Mouse (Mus musculus) neural tube, embryonic 15.5 days (tissue): ENCODE data around the gene Prickle1. TPM values are rescaled to one million over a fixed set of nuclear protein-coding genes. Genes with fewer than 3 reads are reported as not detected.

ENCODE experiments used
- ATAC-seq: fragments of 200-750 bp; cut with Nextera tagmentation; 2 replicates; pipeline ENCODE4 v1.8.0; 2017; ENCODE audit warnings: mild to moderate bottlenecking, moderate TSS enrichment, moderate library complexity; ENCODE audit not compliant: low FRiP score
- H3K27ac ChIP-seq: fragments of 300-500 bp; sonication (generic); replicated peaks from 2 replicates; pipeline ENCODE4 v1.5.1; 2015; ENCODE audit warnings: mild to moderate bottlenecking, inconsistent platforms
- H3K27me3 ChIP-seq: fragments of 300-500 bp; sonication (generic); replicated peaks from 2 replicates; pipeline ENCODE4 v1.6.1; 2015; ENCODE audit warnings: inconsistent platforms
- H3K36me3 ChIP-seq: fragments of 300-500 bp; sonication (generic); 2 replicates; pipeline ENCODE4 v1.6.1; 2015; ENCODE audit warnings: inconsistent platforms
- H3K4me1 ChIP-seq: fragments of 300-500 bp; sonication (generic); 2 replicates; pipeline ENCODE4 v1.6.1; 2015; ENCODE audit warnings: inconsistent platforms
- H3K4me2 ChIP-seq: fragments of 300-500 bp; sonication (generic); 2 replicates; pipeline ENCODE4 v1.6.1; 2015; ENCODE audit warnings: inconsistent platforms, mild to moderate bottlenecking, moderate library complexity
- H3K4me3 ChIP-seq: fragments of 300-500 bp; sonication (generic); replicated peaks from 2 replicates; pipeline ENCODE4 v1.5.1; 2015; ENCODE audit warnings: mild to moderate bottlenecking, inconsistent platforms
- H3K9ac ChIP-seq: fragments of 300-500 bp; sonication (generic); replicated peaks from 2 replicates; pipeline ENCODE4 v1.6.1; 2015; ENCODE audit warnings: mild to moderate bottlenecking, inconsistent platforms
- H3K9me3 ChIP-seq: fragments of 300-500 bp; sonication (generic); replicated peaks from 2 replicates; pipeline ENCODE4 v1.6.1; 2016; ENCODE audit warnings: inconsistent platforms
- WGBS: fragments of 180-500 bp; shearing (Covaris S2); methylation state at CpG from one replicate; pipeline ENCODE4 v1.1.7; 2015; ENCODE audit warnings: mixed read lengths; 5-methylcytosine and 5-hydroxymethylcytosine counted together
- polyA plus RNA-seq: library from polyadenylated mRNA; unstranded; fragments of >200 nt; fragmentation: Nextera tagmentation; extraction: Ambion mirVana; gene quantifications from 2 replicates; pipeline ENCODE4 v1.2.1, GENCODE M21; 2015

The Prickle1 gene
- polyA plus RNA-seq, 1 experiment from 2014 or later: 22.8 TPM

- Histone ChIP-seq H3K36me3 (no peaks in the 10 kb centered on the region), H3K9me3 (no peaks in the 10 kb centered on the region), H3K4me2 (peak overlapping the region; percentile 96), H3K27ac (peak overlapping the region; percentile 72), H3K9ac (peak overlapping the region; percentile 53), H3K27me3 (peaks cover 7% of the 10 kb centered on the region), H3K4me3 (peak overlapping the region; percentile 81), H3K4me1 (peaks cover 54% of the 10 kb centered on the region)
- WGBS: 3% methylated on average over 23 of the region's 23 CpGs
- no peak for ATAC-seq
Observed at GRCm38 (mm10) chr15:93518143-93518902, 77.4 kb downstream of the Prickle1 start.

GRCm38 (mm10) chr15:93517022-93517565, 78.6 kb downstream of the Prickle1 start:
- H3K9ac ChIP-seq: no peak overlapping the region
- no peaks in the 10 kb centered on the region for H3K9me3 ChIP-seq
- H3K27ac ChIP-seq: no peak overlapping the region
- H3K4me3 ChIP-seq: no peak overlapping the region
- H3K4me1 ChIP-seq: peaks cover 66% of the 10 kb centered on the region
- no peaks in the 10 kb centered on the region for H3K36me3 ChIP-seq
- no peak for ATAC-seq
- H3K27me3 ChIP-seq: peaks cover 6% of the 10 kb centered on the region
- 63% methylated on average over 11 of the region's 11 CpGs for WGBS
- H3K4me2 ChIP-seq: 0 out of 2 replicates have a peak overlapping the region, but pooled peaks have one; percentile 96

- Histone ChIP-seq H3K4me2 (no peak overlapping the region), H3K27me3 (peaks cover 5% of the 10 kb centered on the region), H3K4me1 (peaks cover 78% of the 10 kb centered on the region), H3K4me3 (no peak overlapping the region), H3K36me3 (no peaks in the 10 kb centered on the region), H3K27ac (no peak overlapping the region), H3K9me3 (no peaks in the 10 kb centered on the region), H3K9ac (no peak overlapping the region)
- ATAC-seq: no peak
- 45% methylated on average over 9 of the region's 9 CpGs for WGBS
Observed at GRCm38 (mm10) chr15:93515316-93515715, 80.4 kb downstream of the Prickle1 start.

DNA sequence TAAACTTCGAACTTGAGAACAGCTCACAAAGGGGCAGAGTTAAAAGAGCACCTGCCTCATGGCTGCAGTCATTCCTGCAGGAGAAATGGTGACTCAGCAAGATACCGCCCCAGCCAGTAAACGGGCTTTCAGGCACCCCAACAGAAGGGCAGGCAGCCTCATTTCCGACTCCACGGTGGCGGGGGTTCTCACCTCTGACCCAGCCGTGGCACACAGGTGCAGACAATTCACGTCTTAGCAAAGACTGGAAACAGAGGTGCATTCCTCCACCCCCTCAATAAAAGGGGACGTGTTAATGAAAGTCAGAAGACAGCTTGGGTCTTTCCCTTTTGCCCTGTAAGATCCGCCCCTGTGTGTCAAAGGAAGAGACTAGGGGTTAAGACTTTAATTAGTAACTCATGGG, 81.8 kb downstream of the Prickle1 start:
- WGBS: 5% methylated on average over 10 of the region's 10 CpGs
- H3K9ac ChIP-seq: no peak overlapping the region
- no peaks in the 10 kb centered on the region for H3K9me3 ChIP-seq
- no peak for ATAC-seq
- no peak overlapping the region for H3K4me3 ChIP-seq
- H3K4me1 ChIP-seq: peaks cover 69% of the 10 kb centered on the region
- H3K27me3 ChIP-seq: peaks cover 5% of the 10 kb centered on the region
- H3K4me2 ChIP-seq: peak overlapping the region; percentile 20; the same call in 1 of the 2 replicates
- H3K36me3 ChIP-seq: peaks cover 3% of the 10 kb centered on the region; the same call in 1 of the 2 replicates
- no peak overlapping the region for H3K27ac ChIP-seq

DNA sequence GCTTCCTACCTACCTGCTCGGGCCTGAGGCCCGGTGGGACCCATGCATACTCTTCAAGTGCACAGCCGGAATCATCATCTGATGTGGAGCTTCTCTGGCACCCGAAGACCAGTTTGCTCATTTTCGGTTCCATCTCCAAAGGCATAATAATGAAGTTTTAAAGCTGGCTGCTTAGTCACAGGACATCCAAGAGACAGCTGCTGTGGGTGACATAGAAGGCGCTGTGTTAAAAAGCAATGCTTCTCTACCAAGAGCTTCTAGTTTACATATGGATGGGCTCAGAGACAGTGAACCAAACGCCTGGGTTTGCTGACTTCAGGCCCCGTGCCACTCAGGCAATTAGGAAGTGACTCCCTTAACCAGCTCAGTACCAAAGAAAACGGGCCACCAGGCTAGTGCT, 83.3 kb downstream of the Prickle1 start:
- Histone ChIP-seq H3K4me1 (peaks cover 54% of the 10 kb centered on the region), H3K4me2 (no peak overlapping the region), H3K27ac (no peak overlapping the region), H3K9ac (no peak overlapping the region), H3K9me3 (no peaks in the 10 kb centered on the region), H3K27me3 (peaks cover 3% of the 10 kb centered on the region), H3K4me3 (no peak overlapping the region), H3K36me3 (peaks cover 18% of the 10 kb centered on the region)
- 30% methylated on average over 9 of the region's 9 CpGs for WGBS
- no peak for ATAC-seq

DNA sequence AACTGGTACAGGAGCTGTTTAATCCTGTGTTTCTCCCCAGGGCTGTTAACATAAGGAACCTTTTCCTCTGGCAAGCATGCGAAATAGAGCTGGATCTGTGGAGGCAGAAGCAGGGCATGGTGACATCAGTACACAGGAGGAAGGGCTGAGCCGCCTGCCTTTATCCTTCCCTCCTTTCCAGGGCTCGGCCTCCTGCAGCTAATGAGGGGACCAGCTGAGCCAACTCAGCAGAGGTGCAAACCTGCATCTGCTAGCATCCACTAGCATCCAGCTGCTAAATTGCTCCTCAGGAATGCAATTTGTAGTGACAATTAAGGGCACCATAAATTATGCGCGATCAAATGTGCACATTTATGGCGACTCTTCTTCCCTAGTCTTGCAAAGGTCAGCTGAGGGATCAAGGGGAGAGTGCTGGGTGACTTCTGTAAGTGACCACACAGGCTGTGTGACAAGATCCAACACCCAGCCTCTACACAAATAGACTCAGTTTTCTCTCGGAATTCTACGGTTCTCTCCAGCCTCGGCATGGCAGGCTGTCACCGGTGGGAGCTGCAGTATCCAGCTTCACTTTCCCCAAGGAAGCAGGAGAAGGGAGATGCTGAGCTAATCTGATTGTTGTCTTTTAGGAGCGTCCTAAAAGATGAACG, 84.9 kb downstream of the Prickle1 start:
- ATAC-seq: peak; percentile 59
- Histone ChIP-seq H3K4me3 (no peak overlapping the region), H3K27ac (peak overlapping the region; percentile 48; the same call in 1 of the 2 replicates), H3K9me3 (no peaks in the 10 kb centered on the region), H3K27me3 (no peaks in the 10 kb centered on the region), H3K4me1 (peaks cover 47% of the 10 kb centered on the region), H3K36me3 (peaks cover 28% of the 10 kb centered on the region), H3K9ac (no peak overlapping the region), H3K4me2 (no peak overlapping the region; the same call in 1 of the 2 replicates)
- WGBS: 15% methylated on average over 12 of the region's 12 CpGs

GRCm38 (mm10) chr15:93504808-93505207, 90.9 kb downstream of the Prickle1 start:
- Histone ChIP-seq H3K4me3 (no peak overlapping the region), H3K4me2 (no peak overlapping the region), H3K27me3 (no peaks in the 10 kb centered on the region), H3K9ac (no peak overlapping the region), H3K4me1 (0 out of 2 replicates have a peak, but pooled peaks cover 4% of the 10 kb centered on the region), H3K9me3 (no peaks in the 10 kb centered on the region), H3K36me3 (peaks cover 76% of the 10 kb centered on the region), H3K27ac (no peak overlapping the region)
- WGBS: 70% methylated on average over 17 of the region's 17 CpGs
- no peak for ATAC-seq

GRCm38 (mm10) chr15:93503201-93503745, 92.4 kb downstream of the Prickle1 start:
- no peak overlapping the region for H3K9ac ChIP-seq
- no peaks in the 10 kb centered on the region for H3K27me3 ChIP-seq
- H3K4me2 ChIP-seq: no peak overlapping the region
- ATAC-seq: no peak
- no peak overlapping the region for H3K4me3 ChIP-seq
- H3K9me3 ChIP-seq: no peaks in the 10 kb centered on the region
- H3K4me1 ChIP-seq: 0 out of 2 replicates have a peak, but pooled peaks cover 4% of the 10 kb centered on the region
- 94% methylated on average over 35 of the region's 35 CpGs for WGBS
- peaks cover 81% of the 10 kb centered on the region for H3K36me3 ChIP-seq
- no peak overlapping the region for H3K27ac ChIP-seq

DNA sequence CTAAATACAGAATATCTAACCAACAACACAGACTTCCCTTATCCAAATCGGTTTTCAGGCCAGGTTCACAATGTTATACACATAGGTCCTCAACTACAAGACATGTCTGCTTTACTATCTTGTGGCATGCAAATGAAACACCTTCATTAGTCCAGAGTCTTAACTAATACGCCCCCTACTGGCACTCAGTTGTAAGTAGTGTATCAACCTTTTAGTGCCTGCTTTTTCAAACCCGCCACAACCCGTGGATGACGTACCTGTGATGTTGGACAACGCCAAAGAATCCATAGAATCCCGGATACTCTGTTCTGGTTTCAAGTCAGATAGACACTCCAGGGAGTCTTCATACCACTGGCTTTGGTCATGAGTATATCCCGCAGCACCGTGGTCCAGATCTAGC, 93.0 kb downstream of the Prickle1 start:
- Histone ChIP-seq H3K27me3 (no peaks in the 10 kb centered on the region), H3K36me3 (peaks cover 76% of the 10 kb centered on the region), H3K4me2 (no peak overlapping the region), H3K9ac (no peak overlapping the region), H3K27ac (no peak overlapping the region), H3K4me3 (no peak overlapping the region), H3K9me3 (no peaks in the 10 kb centered on the region), H3K4me1 (0 out of 2 replicates have a peak, but pooled peaks cover 4% of the 10 kb centered on the region)
- WGBS: 94% methylated on average over 9 of the region's 9 CpGs
- ATAC-seq: no peak

DNA sequence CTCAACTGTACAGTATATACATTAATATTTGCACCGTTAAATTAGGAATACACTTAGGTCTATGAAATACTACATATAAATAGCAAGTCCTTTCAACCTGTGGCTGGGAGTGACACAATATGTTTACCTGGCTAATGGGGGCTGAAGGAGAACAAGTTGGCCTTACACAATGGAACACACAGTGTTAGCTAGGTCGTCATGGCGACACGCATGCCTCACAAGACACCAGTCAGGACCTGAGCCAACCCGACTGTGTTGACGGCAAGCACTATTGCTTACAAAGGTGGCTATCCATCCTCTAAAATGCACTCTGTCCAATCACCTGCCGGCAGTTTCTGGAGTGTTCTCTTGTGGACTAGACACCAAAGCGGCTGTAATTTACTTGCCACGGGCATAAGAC, 95.8 kb downstream of the Prickle1 start:
- Histone ChIP-seq H3K9ac (no peak overlapping the region), H3K4me3 (no peak overlapping the region), H3K36me3 (peaks cover 54% of the 10 kb centered on the region), H3K4me1 (0 out of 2 replicates have a peak, but pooled peaks cover 3% of the 10 kb centered on the region), H3K4me2 (no peak overlapping the region), H3K27ac (no peak overlapping the region), H3K27me3 (no peaks in the 10 kb centered on the region), H3K9me3 (no peaks in the 10 kb centered on the region)
- no peak for ATAC-seq
- 65% methylated on average over 9 of the region's 9 CpGs for WGBS

- no peaks in the 10 kb centered on the region for H3K27me3 ChIP-seq
- peaks cover 18% of the 10 kb centered on the region for H3K36me3 ChIP-seq
- H3K4me2 ChIP-seq: no peak overlapping the region
- WGBS: 87% methylated on average over 7 of the region's 7 CpGs
- H3K9me3 ChIP-seq: no peaks in the 10 kb centered on the region
- H3K4me1 ChIP-seq: no peaks in the 10 kb centered on the region
- H3K27ac ChIP-seq: no peak overlapping the region
- ATAC-seq: no peak
- H3K9ac ChIP-seq: no peak overlapping the region
- no peak overlapping the region for H3K4me3 ChIP-seq
Observed at GRCm38 (mm10) chr15:93494700-93495099, 101.0 kb downstream of the Prickle1 start.
